Mouse (Mus musculus) frontal cortex, postnatal 25 days (tissue): ENCODE measurements around the gene Elof1.
"Not testable (repeated sequence)": the region's sequence is repeated elsewhere in the genome, so short reads cannot be mapped to it uniquely, and the experiment has no call there.

Experiments
- DNase-seq, 2 experiments: peaks; one replicate each; pipeline ENCODE4 v3.0.0; 2022; ENCODE audit warnings: low spot score in 2 of 2

Gene Elof1

DNA sequence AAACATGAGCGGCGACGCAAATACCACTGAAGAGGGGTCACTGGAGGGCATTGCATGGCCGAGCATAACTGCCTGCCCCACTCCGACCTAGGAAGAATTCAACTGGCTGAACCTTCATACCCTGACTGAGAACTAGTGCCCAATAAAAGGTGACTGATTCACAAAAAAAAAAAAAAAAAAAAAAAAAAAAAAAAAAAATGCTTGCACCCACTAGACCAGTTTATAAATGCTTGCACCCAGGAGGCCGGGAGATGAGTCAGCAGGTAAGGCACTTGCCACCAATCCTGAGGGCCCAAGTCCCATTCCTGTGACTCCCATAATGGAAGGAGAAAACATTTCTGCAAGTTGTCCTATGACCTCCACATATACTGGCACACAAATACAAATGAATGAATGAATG, 24.2 kb downstream of the Elof1 start:
- no peak for DNase-seq

DNA sequence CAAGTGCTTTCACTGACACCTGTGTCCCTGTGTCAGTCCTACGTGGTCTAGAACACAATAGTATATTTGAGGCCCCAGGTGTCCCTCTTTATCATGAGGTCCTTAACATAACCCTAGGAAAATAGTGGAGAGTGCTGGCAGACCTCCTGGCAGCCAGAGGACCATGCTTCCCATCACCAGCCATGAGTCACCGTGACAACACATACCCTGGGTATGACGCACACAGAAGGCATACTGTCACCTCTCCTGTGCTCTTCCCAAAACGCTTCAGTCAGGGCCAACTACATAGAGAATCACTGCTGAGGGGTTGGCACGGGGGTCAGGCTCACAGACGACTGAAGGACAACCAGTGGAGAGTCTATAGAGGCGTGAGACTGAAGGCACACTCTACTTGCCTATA, 27.0 kb downstream of the Elof1 start:
- DNase-seq: no peak

DNA sequence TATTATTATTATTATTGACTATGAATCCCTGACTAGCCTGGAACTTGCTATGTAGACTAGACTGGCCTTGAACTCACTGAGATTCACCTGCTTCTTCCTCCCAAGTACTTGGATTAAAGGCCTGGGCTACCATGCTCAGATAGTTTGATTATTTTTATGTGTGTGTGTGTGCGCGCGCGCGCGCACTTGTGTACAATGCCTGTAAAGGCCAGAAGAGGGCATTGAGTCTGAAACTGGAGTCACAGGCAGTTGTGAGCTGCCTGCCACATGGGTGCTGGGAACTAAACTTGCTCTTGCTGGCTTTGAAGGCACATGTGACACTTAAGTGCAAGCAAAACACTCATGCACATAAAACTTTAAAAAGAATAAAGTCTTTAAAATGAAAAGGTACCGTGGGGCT, 27.7 kb downstream of the Elof1 start:
- no peak for DNase-seq

DNA sequence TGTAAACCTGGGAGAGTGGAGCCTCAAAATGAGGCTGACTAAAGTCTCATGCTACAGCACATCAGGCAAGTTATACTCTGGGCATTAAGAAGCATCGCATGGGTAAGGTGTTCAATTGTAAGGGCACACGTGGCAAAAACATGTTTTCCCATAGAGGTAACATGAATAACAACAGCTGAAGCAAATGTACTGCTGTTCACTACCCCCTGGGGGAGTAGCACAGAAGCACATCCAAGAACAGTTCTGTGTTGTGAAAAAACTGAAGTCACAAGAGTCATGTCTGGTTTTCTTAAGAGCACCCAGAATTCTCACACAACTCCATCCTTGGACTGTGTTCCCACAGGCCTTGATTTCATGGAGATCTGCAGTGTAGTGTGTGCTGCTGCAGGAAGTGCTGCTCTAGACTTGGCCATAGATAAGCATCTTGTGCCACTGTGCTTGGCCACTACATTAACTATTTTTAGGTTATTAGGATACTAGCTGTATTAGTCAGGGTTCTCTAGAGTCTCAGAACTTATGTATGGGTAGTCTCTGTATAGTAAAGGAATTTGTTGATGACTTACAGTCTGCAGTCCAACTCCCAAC, 29.8 kb downstream of the Elof1 start:
- DNase-seq: no peak

DNA sequence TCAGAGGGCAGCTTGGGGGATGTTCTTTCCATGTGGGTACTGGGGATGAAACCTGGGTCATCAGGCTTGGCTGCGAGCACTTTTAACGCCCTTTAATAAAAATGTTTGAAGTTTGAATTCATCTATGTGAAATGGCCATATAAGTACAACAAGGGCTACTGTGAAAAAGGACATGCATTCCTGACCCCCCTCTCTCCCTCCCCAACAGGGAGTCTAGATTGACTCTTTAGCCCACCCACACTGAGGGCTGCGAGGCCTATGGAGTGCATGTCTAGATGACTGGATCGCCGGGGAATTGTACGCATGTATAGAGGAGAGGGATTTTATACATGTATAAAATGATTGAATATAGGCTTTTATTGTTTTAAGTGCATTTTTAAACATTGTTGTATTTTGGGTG, 31.0 kb downstream of the Elof1 start:
- no peak for DNase-seq

DNA sequence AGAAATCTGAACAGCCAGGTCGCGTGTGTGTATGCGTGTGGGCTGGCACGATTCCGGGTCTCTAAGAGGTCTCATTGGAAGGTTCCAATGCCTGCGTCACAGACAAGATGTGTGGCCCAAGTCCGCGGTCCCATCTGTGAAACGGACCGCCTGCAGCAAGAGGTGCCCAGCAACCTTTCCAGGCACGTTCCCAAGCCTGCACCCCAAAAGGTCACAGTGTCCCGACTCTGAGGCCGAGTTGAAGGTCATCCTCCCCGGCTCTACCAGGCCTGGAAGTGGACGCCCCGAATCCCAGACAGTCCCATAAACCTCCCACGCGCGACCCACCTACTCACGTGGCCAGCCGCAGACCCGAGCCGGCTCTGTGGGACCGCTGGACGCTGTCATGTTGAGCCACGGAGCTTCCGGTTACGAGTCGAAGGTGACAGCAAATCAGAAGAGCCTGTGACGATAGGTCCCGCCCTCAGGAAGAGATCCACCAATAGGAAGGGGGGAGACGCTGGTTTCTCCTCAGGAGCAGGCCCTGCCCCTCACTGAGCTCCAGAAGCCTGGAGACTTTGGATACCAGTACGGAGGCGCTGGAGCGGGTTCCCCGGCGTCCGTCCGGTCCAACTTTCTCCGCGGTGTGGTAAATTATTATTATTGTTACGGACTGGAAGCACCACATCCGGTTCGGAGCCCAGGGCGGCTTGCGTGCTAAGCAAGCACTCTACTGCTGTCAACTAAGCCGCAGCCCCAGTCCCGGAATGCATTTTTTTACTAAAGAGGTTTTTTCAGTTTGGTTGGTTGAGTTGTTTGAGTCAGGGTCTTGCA, 31.7 kb downstream of the Elof1 start, which contains the start of gene Ecsit:
TSS of gene Ecsit (minus strand) at position 417 of the 813 bp plus-strand sequence.
- DNase-seq: peak; percentile 88 to 91

DNA sequence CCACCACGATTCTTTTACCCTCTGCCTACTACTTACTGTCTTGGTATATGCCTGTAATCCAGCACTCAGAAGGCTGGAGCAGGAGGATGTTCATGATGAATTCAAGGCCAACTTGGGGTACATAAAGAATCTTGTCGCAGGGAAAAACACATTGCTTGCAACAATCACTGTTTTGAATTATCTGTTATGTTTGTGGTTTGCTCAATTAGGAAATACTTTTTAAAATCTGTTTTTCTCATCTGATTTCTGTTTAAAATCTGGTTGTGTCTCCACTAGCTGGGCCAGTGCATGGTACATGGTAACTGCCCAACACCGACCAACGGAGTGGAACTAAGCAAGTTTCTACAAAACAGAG, 32.3 kb downstream of the Elof1 start:
- no peak for DNase-seq

DNA sequence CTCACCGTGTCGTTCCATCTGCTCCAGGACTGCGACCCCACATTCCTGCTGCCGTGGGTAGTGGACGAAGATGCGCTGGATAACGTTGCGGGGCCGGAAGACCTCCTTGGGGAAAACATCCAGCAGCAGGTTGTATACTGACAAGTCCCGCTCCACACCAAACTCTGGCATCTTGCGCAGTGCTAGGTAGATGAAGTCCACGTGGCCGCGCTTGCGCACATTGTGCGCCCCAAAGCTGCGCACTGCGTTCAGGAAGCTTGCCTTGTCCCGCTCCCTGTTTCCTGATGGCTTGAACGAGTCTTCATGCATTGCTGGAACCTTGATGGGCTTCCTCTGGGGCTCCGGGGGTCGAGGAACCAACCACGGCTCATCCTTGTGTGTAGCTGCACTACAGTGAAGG, 40.7 kb downstream of the Elof1 start:
- no peak for DNase-seq

DNA sequence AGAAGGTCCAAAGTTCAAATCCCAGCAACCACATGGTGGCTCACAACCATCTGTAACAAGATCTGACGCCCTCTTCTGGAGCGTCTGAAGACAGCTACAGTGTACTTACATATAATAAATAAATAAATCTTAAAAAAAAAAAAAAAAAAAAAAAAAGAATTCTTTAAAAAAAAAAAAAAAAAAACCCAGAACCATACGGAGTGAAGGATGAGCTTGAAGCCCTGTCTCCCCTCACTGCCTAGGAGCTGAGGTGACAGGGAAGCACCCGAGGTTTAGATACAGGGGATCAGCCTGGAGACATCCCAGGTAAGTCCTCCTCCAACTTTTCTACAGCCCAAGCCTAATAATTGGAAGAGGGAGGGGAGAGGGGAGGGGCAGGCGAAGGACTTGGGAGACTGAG, 41.2 kb downstream of the Elof1 start:
- DNase-seq: not testable (repeated sequence)

DNA sequence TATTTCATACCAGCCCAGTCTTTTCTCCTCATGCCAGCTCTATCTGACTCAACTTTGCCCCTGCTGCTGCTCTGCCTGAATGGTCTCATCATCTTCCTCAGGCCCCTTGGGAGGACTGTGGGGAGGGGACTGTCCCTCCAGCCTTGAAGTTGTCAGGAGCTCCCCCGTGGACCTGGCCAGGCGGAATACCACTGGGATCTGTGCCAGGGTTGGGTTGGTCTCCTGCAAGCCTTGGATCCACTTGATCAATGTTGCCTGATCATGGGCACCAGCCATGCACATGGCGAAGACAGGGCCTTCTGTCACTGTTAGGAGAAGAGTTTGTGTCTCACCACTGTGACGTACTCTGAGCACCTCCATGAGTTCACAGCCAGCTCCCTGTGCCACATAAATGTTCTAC, 44.7 kb downstream of the Elof1 start:
- no peak for DNase-seq

DNA sequence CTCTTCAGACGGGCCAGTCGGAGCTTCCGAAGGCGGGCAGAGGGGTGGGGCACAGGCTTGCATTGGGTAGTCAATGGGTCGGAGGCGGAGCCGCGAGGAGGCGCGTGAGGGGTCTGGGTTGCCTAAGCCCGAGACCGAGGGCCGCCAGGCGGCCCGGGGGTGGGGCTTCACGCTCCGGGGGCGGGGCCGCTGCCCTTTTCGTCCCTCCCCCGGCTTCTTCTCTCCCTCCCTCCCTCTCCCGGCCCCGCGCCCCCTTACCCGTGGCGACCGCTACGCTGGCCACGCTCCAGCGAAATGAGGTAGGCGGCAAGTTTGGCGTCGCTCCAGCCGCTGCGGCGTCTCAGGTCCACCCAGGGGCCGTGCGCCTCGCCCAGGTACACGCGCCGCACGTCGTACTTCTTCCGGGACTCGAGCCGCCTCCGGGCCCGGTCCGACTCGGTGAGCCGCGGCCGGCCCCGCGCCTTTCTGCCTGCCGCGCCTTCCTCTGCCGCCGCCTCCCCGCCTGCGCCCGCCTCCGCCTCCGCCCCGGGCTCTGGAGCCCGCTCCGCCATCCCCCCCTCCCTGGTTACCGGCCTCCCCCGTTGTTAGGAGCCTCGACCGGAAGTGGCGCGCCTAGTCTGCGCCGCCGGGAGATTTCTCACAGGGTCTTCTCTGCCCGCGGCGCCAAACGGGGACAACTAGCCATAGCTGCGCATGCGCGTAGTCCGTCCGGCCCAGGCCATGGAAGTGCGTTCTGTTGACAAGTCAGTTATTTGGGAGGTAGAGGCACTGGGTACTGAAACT, 46.0 kb downstream of the Elof1 start, which contains the start of the genes Gm49318 and Zfp653:
TSS of gene Gm49318 (minus strand) at position 469 of the 783 bp plus-strand sequence.
TSS of gene Zfp653 (minus strand) at position 586 of the 783 bp plus-strand sequence.
- peak; percentile 94 to 95 for DNase-seq

DNA sequence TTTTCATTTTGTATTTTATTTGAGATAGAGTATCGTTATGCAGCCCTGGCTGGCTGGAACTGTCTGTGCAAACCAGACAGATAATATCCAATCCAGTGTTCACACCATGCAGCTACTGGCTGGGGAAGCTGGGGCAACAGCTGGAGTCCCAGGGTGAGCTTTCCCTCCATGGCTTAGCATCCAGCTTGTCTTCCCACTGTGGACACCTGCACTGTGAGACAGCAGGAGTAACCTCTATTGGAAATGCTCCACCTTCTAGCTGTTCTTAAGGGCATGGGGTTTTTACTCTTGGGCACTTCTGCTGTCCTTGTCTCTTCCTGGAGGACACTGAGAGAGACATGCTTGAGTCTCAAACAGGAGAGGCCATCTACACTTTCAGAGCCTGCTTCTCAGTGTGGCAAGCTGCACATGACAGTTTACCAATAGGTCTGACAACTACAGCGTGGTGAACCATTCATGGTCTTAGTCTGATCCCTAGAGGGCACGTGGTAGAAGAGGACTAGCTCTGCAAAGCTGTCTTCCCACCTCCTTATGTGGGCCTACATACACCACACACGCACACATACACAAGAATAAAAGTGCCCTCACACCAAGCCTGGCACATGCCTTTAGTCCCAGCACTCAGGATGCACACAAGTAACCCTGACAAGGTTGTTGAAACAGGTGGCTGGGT, 47.0 kb downstream of the Elof1 start:
- DNase-seq: no peak

DNA sequence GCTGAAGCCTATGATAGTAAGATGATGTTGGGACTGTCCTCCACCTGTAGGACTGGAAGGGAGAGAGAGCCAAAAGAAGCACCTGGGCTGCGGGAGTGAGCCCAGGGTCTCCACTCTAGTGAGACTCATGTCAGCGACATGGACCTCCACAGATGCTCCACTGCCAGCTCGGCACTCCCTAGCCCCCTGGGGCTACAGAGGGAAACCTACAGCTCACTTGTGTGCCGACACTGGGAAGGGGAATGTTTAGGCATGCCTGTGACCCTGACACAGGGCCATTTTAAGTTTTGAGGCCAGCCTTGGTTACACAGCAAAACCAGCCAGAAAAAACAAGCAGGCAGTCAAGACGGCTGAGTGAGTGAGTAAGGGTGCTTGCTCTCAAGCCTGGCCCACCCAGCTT, 49.8 kb downstream of the Elof1 start:
- DNase-seq: no peak

DNA sequence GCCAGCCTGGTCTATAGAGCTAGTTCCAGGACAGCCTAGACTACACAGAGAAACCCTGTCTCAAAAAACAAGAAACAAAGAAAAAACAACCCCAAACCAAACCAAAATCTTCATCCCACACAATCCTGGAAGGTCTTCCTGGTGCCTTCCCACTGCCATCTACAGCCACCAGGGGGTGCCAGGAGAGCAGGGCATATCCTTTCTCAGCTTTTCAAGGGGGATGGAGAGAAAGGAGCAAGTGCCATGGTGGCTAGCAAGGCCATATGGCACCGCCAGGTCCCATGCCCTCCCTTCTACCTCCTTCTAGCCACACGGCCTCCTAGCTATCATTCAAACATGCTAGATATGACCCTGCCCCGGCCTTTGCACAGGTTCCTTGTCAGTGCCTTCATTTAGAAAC, 50.5 kb downstream of the Elof1 start:
- peak in 1 of 2 experiments; percentile 36 for DNase-seq

DNA sequence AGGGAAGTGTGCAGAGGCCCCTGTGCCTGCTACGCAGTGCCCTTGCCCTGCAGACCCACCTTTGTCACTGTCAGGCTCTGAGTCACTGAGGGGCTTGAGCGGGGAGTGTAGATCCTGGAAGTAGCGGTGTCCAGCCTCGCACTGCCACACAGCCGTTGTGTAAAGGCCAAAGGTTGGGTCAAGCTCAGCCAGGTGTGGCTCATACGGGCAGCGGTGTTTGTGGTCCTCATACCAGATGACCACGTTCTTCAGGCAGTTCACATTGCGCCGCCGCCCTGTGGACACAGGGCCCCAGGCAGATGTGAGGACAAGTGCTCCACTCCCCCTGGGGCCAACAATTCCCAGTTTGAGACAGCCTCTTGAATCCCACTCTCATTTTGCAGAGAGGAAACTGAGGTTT, 51.3 kb downstream of the Elof1 start:
- no peak for DNase-seq

DNA sequence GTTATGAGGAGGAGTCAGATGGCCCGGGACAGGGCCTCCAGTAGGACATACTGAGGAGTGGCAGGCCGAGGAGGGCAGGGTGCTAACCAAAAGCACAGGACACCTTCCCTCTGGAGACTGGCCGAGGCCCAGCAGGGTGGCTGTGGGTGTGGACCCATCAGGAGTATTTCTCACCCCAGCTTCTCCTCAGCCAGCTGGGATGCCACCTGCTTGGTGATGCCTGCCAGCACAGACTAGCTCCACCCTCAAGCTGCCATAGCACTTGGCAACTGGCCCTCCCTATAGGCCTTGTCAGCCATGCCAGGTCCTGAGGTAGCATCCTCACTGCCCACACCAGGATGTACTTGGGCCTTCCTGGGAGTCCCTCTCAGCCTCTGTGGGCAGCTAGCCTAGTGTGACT, 52.6 kb downstream of the Elof1 start:
- no peak for DNase-seq
